Mouse (Mus musculus) midbrain, embryonic 15.5 days (tissue): ENCODE measurements around the gene Med24. TPM values are rescaled to one million over a fixed set of nuclear protein-coding genes. Genes with fewer than 3 reads are reported as not detected.

Experiments
- ATAC-seq: fragments of 200-750 bp; cut with Nextera tagmentation; replicated peaks from 2 replicates; pipeline ENCODE4 v1.8.0; 2017; ENCODE audit warnings: moderate TSS enrichment
- H3K27ac ChIP-seq: fragments of 300-500 bp; sonication (generic); 2 replicates; pipeline ENCODE4 v1.5.1; 2015; ENCODE audit warnings: mild to moderate bottlenecking, inconsistent platforms
- H3K27me3 ChIP-seq: fragments of 300-500 bp; sonication (generic); replicated peaks from 2 replicates; pipeline ENCODE4 v1.6.1; 2015; ENCODE audit warnings: inconsistent platforms
- H3K36me3 ChIP-seq: fragments of 300-500 bp; sonication (generic); replicated peaks from 2 replicates; pipeline ENCODE4 v1.6.1; 2015; ENCODE audit warnings: inconsistent platforms
- H3K4me1 ChIP-seq: fragments of 300-500 bp; sonication (generic); 2 replicates; pipeline ENCODE4 v1.6.1; 2015; ENCODE audit warnings: inconsistent platforms
- H3K4me2 ChIP-seq: fragments of 300-500 bp; sonication (generic); 2 replicates; pipeline ENCODE4 v1.6.1; 2015; ENCODE audit warnings: inconsistent platforms, mild to moderate bottlenecking, moderate library complexity
- H3K4me3 ChIP-seq: fragments of 300-500 bp; sonication (generic); 2 replicates; pipeline ENCODE4 v1.5.1; 2015; ENCODE audit warnings: mild to moderate bottlenecking, inconsistent platforms
- H3K9ac ChIP-seq: fragments of 300-500 bp; sonication (generic); 2 replicates; pipeline ENCODE4 v1.6.1; 2015; ENCODE audit warnings: mild to moderate bottlenecking, inconsistent platforms
- H3K9me3 ChIP-seq: fragments of 300-500 bp; sonication (generic); 2 replicates; pipeline ENCODE4 v1.6.1; 2016; ENCODE audit warnings: inconsistent platforms
- WGBS: fragments of 180-500 bp; shearing (Covaris S2); methylation state at CpG from one replicate; pipeline ENCODE4 v1.1.7; 2015; ENCODE audit warnings: mixed read lengths; 5-methylcytosine and 5-hydroxymethylcytosine counted together
- polyA plus RNA-seq: library from polyadenylated mRNA; unstranded; fragments of >200 nt; fragmentation: Nextera tagmentation; extraction: Ambion mirVana; gene quantifications from 2 replicates; pipeline ENCODE4 v1.2.1, GENCODE M21; 2015

Med24 gene
- polyA plus RNA-seq, 1 experiment from 2014 or later: 82.9 TPM

- Histone ChIP-seq H3K4me1 (peaks cover 28% of the 10 kb centered on the region), H3K36me3 (peaks cover 37% of the 10 kb centered on the region), H3K9ac (no peak overlapping the region), H3K27me3 (no peaks in the 10 kb centered on the region), H3K9me3 (no peaks in the 10 kb centered on the region), H3K27ac (no peak overlapping the region), H3K4me2 (no peak overlapping the region), H3K4me3 (no peak overlapping the region)
- no peak for ATAC-seq
- 64% methylated on average over 17 of the region's 17 CpGs for WGBS
Measured at GRCm38 (mm10) chr11:98762756-98763501, 33.7 kb upstream of the Med24 start.

DNA sequence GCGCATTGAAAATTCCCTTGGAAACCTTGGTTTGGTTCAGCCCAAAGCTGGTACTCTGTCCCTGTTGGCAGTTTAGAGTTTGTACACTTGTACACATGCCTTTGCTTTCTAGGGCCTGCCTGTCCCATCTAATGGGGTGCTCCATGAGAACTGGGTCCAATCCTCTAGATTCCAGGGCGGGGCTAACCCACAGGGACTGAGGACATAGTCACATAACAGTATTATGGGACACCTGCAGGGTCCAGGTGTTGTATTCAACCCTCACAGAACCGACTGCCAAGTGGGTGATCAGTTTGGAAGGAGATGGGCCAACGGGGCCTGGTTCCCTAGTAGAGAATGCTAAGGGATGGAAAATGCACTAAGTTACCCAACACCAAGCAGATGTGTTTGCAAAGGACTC is 32.7 kb upstream of the Med24 start:
- Histone ChIP-seq H3K27ac (0 out of 2 replicates have a peak overlapping the region, but pooled peaks have one; percentile 6), H3K4me3 (no peak overlapping the region), H3K9me3 (no peaks in the 10 kb centered on the region), H3K36me3 (peaks cover 42% of the 10 kb centered on the region), H3K27me3 (no peaks in the 10 kb centered on the region), H3K4me2 (no peak overlapping the region), H3K9ac (no peak overlapping the region), H3K4me1 (peaks cover 18% of the 10 kb centered on the region)
- ATAC-seq: no peak
- 92% methylated on average over 4 of the region's 4 CpGs for WGBS

- peaks cover 27% of the 10 kb centered on the region for H3K36me3 ChIP-seq
- H3K4me3 ChIP-seq: no peak overlapping the region
- peaks cover 39% of the 10 kb centered on the region for H3K4me1 ChIP-seq
- no peaks in the 10 kb centered on the region for H3K9me3 ChIP-seq
- H3K27ac ChIP-seq: no peak overlapping the region
- no peak overlapping the region for H3K4me2 ChIP-seq
- no peak for ATAC-seq
- H3K27me3 ChIP-seq: no peaks in the 10 kb centered on the region
- H3K9ac ChIP-seq: no peak overlapping the region
- WGBS: 94% methylated on average over 12 of the region's 12 CpGs
Measured at GRCm38 (mm10) chr11:98756711-98757110, 27.5 kb upstream of the Med24 start.

DNA sequence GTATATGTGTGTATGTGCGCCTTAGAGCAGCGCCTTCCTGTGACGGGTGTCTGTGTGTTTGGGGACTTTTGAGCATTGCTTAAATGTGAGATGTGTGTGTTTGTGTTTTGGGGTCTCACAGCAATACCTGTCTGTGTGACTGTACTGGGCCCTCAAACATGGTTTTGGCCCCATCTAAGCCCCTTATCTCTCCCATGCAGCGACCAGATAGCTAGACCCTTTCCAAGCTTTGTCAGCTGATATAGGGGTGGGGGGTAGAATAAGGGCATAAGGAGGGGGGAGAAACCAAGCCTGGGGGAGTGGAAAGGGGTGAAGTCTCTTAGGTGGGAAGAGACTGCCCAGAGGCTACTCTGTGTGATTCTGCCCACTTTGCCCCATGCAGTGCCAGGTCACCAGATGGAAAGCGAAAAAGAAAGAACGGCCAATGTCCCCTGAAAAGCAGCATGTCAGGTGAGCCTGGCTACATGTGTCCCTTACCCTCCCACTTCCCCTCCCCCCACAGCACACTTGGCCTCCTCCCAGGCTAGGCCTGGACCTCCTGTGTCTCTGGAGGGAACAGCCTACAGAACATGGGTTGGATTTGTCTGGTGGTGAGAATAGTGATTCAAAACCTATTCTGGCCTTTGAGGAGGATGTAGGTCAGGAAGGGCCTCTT is 26.6 kb upstream of the Med24 start:
- peaks cover 23% of the 10 kb centered on the region for H3K36me3 ChIP-seq
- no peaks in the 10 kb centered on the region for H3K27me3 ChIP-seq
- H3K9ac ChIP-seq: no peak overlapping the region
- H3K4me2 ChIP-seq: no peak overlapping the region
- peaks cover 48% of the 10 kb centered on the region for H3K4me1 ChIP-seq
- H3K9me3 ChIP-seq: no peaks in the 10 kb centered on the region
- no peak for ATAC-seq
- H3K27ac ChIP-seq: no peak overlapping the region
- WGBS: 95% methylated on average over 6 of the region's 6 CpGs
- H3K4me3 ChIP-seq: no peak overlapping the region

- H3K36me3 ChIP-seq: peaks cover 20% of the 10 kb centered on the region
- H3K27me3 ChIP-seq: no peaks in the 10 kb centered on the region
- H3K4me2 ChIP-seq: no peak overlapping the region
- no peak overlapping the region for H3K9ac ChIP-seq
- peak; percentile 8; the same call in 1 of the 2 replicates for ATAC-seq
- no peak overlapping the region for H3K4me3 ChIP-seq
- H3K4me1 ChIP-seq: peaks cover 59% of the 10 kb centered on the region
- peak overlapping the region; percentile 69 for H3K27ac ChIP-seq
- 19% methylated on average over 7 of the region's 7 CpGs for WGBS
- H3K9me3 ChIP-seq: no peaks in the 10 kb centered on the region
Measured at GRCm38 (mm10) chr11:98754621-98755181, 25.5 kb upstream of the Med24 start.

DNA sequence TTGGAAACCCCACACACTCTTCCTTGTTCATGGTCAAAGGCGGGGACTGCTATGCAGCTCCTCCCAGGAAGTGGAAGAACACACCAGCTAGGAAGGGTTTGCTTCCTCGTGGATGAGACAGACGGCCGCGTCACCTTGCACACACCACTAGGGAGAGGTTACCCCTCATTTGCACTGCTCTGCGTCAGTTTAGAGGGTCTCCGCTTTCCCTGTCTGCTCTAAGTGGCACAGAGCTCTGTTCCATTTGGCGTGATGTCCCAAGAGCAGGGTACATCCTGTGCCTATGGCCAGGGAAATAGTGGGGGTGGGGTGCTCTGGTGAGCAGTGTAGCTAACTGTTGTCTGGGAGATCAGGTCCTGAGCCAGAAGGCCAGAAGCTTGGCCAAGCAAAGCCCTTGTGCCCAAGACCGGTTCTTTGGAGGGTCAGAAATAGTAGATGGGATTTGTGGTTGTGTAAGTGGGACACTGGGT is 25.0 kb upstream of the Med24 start:
- H3K9ac ChIP-seq: no peak overlapping the region
- H3K27me3 ChIP-seq: no peaks in the 10 kb centered on the region
- peaks cover 20% of the 10 kb centered on the region for H3K36me3 ChIP-seq
- peak overlapping the region; percentile 69 for H3K27ac ChIP-seq
- H3K4me2 ChIP-seq: no peak overlapping the region
- no peak overlapping the region for H3K4me3 ChIP-seq
- no peak for ATAC-seq
- WGBS: 70% methylated on average over 9 of the region's 9 CpGs
- H3K9me3 ChIP-seq: no peaks in the 10 kb centered on the region
- H3K4me1 ChIP-seq: peaks cover 64% of the 10 kb centered on the region

DNA sequence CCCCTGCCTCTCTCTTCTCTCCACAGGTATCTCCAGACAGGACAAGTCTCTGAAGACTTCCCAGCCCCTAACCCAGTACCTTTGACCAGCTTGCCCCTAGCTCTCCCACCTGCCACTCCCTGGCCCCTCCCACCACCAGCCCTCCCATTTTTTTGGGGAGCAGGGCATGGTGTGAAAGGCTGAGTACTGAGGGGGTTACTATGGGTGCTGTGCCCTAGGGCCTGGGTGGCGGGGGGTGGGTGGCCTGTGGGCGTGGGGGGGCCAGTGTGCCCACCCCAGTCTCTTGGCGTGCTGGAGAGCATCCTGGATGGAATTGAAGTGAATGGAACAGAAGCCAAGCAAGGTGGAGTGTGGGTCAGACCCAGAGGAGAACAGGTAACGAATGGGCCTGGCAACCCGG is 24.0 kb upstream of the Med24 start:
- no peak for ATAC-seq
- Histone ChIP-seq H3K27ac (no peak overlapping the region), H3K4me2 (no peak overlapping the region), H3K4me1 (peaks cover 74% of the 10 kb centered on the region), H3K4me3 (no peak overlapping the region), H3K9me3 (no peaks in the 10 kb centered on the region), H3K36me3 (peaks cover 20% of the 10 kb centered on the region), H3K27me3 (no peaks in the 10 kb centered on the region), H3K9ac (no peak overlapping the region)
- WGBS: 93% methylated on average over 5 of the region's 5 CpGs

- Histone ChIP-seq H3K9me3 (no peaks in the 10 kb centered on the region), H3K27me3 (no peaks in the 10 kb centered on the region), H3K4me3 (no peak overlapping the region), H3K4me2 (no peak overlapping the region), H3K4me1 (peaks cover 80% of the 10 kb centered on the region), H3K36me3 (peaks cover 20% of the 10 kb centered on the region), H3K27ac (peak overlapping the region; percentile 94), H3K9ac (no peak overlapping the region; the same call in 1 of the 2 replicates)
- WGBS: 82% methylated on average over 10 of the region's 10 CpGs
- no peak for ATAC-seq
Measured at GRCm38 (mm10) chr11:98752562-98753140, 23.4 kb upstream of the Med24 start.

GRCm38 (mm10) chr11:98751221-98751782 is 22.1 kb upstream of the Med24 start:
- Histone ChIP-seq H3K4me3 (peak overlapping the region; percentile 24), H3K4me1 (peaks cover 91% of the 10 kb centered on the region), H3K27me3 (no peaks in the 10 kb centered on the region), H3K9me3 (no peaks in the 10 kb centered on the region), H3K27ac (peak overlapping the region; percentile 94), H3K9ac (peak overlapping the region; percentile 46), H3K36me3 (peaks cover 11% of the 10 kb centered on the region), H3K4me2 (peak overlapping the region; percentile 67)
- WGBS: 16% methylated on average over 6 of the region's 6 CpGs
- ATAC-seq: no peak; the same call in 1 of the 2 replicates

- Histone ChIP-seq H3K9ac (peak overlapping the region; percentile 46), H3K9me3 (no peaks in the 10 kb centered on the region), H3K27me3 (no peaks in the 10 kb centered on the region), H3K4me3 (peak overlapping the region; percentile 24), H3K4me2 (peak overlapping the region; percentile 67), H3K27ac (peak overlapping the region; percentile 94), H3K4me1 (peaks cover 95% of the 10 kb centered on the region), H3K36me3 (peaks cover 11% of the 10 kb centered on the region)
- peak; percentile 44 for ATAC-seq
- WGBS: 15% methylated on average over 17 of the region's 17 CpGs
Measured at GRCm38 (mm10) chr11:98750351-98751201, 21.3 kb upstream of the Med24 start.

DNA sequence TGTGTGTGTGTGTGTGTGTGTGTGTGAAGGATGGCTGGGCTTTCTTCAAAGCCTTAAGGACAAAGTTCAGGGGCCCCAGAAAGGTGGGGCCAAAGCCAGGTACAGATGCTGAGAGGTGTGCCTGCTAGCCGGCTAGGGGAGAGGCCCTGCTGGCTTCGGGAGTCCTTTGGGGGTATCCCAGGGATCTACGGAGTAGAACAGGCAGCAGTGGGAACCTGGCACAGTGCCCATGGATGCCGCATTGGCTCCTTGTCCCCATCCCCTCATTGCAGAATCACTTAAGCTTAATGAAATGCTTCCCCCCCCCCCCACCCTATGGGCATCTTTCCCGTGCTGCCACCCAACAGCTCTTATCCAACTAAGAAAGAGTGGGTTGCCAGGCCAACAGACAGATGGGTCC is 20.5 kb upstream of the Med24 start:
- Histone ChIP-seq H3K27me3 (no peaks in the 10 kb centered on the region), H3K4me2 (peak overlapping the region; percentile 67), H3K27ac (peak overlapping the region; percentile 94), H3K36me3 (peaks cover 11% of the 10 kb centered on the region), H3K9me3 (no peaks in the 10 kb centered on the region), H3K4me1 (peaks cover 98% of the 10 kb centered on the region), H3K9ac (peak overlapping the region; percentile 46), H3K4me3 (peak overlapping the region; percentile 24)
- ATAC-seq: no peak
- 12% methylated on average over 5 of the region's 5 CpGs for WGBS
